Mouse (Mus musculus): ENCODE data around the gene Gm36210.

DNA sequence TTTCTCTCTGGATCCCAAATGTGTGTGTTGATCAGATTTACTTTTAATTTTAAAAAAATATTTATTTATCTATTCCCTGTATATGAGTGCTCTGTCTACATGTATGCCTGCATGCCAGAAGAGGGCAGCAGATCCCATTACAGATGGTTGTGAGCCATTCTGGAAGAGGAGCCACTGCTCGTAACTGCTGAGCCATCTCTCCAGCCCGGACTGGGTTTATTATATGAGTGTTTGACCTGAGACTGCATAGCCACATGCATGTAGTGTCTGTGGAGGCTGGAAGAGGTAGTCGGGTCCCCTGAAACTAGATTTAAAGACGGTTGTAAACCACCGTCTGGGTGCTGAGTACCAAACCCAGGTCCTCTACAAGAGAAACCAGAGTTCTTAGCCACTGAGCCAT is 41.2 kb downstream of the Gm36210 start:
- TF ChIP-seq CTCF (conservative IDR thresholded peaks at IDR 0.05; ENCODE audit: low read length) (peak; percentile 45), POU5F1 (IDR thresholded peaks at IDR 0.05; ENCODE audit: borderline replicate concordance, low read length) (no peak)
